Mouse (Mus musculus) testis, postnatal 10 days (tissue): ENCODE measurements around the gene Itpr2.

Experiments
- DNase-seq: peaks from one replicate; pipeline ENCODE4 v3.0.0; 2021; ENCODE audit warnings: low spot score

The Itpr2 gene

DNA sequence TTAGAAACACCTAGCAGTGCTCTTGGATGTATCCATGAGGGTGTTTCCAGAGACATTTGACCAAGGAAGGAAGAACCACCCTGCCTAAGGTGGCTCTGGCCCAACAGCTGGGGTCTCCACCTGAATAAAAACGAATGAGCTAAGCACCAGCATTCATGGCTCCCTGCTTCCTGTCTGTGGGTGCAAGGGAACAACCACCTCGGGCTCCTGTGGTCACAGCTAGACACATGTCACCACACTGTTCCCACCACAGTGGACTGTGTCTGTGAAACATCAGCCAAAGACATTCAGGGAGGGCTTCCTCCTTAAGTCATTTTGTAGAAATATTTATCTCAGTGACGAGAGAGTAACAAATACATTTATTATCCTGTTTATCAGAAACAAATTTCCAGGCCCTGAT is 196.0 kb downstream of the Itpr2 start:
- no peak for DNase-seq

DNA sequence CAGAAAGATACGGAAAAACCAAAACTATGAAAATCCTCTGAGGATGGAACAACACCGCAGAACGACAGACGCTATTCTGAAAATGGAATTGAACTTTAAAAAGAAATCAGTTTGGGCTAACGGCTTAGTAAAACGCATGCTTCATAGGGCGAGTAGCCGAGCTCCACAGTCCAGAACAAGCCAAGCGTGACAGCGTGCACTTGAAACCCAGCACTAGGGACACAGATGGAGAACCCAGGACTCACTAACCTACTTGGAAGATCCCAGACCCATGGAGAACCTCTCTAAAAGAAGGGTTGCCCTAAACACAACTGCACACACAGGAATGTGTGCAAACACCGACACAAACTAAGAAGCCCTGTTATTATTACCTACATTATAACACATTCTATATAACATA is 197.9 kb downstream of the Itpr2 start:
- no peak for DNase-seq

DNA sequence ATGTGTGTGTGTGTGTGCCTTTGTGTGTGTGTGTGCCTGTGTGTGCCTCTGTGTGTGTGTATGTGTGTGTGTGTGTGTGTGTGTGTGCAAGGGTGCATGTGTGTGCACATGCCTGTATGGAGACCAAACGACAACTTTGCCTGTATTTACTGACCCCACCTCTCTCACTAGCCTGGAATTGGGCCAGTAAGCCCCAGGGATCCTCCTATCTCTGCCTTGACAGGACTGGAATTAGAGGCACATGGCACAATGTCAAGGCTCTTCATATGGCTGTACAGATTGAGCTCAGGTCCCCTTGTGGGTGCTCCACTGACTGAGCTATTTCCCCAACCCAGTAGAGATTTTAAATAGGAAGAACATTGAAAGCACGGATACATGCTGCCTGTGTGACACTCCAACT is 198.7 kb downstream of the Itpr2 start:
- DNase-seq: no peak

DNA sequence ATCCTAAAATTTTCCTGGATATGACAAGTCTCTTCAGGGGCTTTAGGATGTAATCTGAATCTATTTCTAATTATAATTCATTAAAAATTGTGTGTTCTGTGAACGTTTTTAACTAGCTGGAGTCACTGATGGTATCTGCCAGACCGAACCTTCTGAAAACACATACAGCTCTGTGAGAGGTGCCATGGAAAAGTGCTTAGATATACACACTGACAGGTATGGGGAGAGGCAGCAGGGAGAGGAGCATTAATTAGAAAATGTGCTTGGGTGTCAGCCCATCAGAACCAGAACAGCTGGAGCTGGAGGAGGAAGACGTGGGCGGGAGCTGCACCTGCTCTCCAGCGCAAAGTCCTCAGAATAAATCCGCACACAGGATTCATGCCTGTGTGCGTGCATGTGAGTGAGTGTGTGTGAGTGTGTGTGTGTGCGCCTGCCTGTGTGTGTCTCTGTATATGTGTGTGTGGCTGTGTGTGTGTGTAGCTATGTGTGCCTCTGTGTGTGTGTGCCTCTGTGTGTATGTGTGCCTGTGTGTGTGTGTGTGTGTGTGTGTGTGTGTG is 199.4 kb downstream of the Itpr2 start:
- DNase-seq: no peak

GRCm38 (mm10) chr6:146302101-146302500 is 199.9 kb downstream of the Itpr2 start:
- DNase-seq: no peak

DNA sequence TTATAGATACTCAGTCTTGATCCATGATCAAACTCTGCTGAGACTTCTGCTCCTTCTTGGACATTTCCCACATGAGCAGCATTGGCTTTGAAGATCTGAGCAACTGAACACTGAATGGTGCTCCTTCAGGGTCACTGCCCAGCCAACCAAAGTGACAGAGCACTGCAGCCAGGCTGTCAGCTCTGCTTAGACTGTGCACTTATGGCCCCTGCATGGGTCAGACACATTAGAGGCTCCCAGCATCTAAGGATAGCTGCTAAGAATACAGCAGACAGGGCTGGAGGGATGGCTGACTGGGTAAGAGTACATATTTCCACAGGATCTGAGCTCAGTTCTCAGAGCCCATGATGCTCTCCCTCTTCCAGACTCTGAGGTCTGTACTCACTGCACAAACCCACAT is 201.1 kb downstream of the Itpr2 start:
- no peak for DNase-seq

- no peak for DNase-seq
These were observed 203.3 kb downstream of the Itpr2 start for GRCm38 (mm10) chr6:146298712-146299111.

- no peak for DNase-seq
These were observed 211.0 kb downstream of the Itpr2 start for GRCm38 (mm10) chr6:146291036-146291435.

DNA sequence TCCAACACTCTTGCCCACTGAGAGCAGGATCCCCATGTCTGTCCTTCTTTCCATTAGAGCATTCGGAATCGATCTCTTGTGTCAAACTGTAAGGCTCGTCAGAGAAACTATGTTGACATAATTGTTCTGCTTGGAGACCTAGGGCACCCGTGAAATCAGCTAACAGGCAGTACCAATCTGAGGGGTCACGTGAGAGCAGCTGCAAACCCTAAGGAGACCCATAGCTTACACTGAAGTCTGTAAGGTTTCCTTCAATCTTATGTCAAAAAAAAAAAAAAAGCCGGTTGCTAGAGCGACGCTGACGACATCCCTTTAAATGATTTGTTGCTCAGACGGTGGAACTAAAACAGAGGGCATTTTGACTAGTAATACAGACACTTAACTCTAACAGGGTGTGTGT is 212.2 kb downstream of the Itpr2 start:
- no peak for DNase-seq

GRCm38 (mm10) chr6:146288266-146288665 is 213.8 kb downstream of the Itpr2 start:
- peak; percentile 41 for DNase-seq

DNA sequence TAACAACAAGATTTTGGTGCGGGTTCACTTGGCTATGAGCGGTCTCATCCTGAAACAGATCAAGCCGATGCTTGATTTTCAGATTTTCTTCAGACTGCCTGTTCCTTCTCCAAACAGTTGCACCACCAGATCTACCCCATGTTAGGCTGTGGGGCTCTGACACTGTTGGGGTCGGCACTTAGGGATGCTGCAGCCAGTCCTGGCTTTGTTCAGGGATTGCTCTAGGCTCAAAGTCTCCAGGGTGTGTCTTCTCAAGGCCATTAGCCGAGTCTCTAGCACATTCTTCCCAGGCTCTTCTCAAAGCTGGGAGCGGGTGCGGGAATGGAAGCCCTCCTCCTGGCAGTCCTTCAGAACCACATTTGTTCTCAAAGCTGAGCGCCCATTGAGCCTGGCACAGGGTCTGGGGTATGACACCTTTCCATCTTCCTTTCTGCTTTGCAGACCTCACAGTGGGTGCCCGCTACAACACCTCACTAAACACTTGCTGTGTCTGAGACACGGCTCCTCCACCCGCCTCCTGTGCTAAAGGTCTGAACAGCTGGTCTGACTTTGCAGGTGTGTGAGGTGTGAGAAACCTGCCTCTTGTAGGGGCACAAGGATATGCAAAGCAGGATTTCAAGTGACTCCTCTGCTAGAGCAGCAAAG is 217.0 kb downstream of the Itpr2 start:
- DNase-seq: peak; percentile 38

DNA sequence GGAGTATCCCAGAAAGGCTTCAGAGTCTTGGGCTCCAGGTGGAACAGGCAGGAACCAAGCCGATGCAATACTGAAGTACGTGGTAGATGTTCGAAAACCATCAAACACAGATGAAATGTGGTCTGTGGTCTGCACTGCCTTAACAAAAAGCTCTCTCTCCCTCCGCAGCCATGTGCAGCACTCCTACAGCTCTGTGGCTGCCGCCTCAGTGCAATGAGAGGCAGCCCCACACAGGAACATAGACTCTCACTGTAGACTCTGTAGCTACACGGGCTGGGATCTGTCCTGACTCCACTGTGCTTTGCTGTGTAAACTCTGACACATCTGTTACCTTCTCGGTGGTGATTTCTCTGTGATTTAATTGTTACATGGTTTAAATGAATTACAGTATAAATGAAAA is 218.0 kb downstream of the Itpr2 start:
- peak; percentile 38 for DNase-seq

DNA sequence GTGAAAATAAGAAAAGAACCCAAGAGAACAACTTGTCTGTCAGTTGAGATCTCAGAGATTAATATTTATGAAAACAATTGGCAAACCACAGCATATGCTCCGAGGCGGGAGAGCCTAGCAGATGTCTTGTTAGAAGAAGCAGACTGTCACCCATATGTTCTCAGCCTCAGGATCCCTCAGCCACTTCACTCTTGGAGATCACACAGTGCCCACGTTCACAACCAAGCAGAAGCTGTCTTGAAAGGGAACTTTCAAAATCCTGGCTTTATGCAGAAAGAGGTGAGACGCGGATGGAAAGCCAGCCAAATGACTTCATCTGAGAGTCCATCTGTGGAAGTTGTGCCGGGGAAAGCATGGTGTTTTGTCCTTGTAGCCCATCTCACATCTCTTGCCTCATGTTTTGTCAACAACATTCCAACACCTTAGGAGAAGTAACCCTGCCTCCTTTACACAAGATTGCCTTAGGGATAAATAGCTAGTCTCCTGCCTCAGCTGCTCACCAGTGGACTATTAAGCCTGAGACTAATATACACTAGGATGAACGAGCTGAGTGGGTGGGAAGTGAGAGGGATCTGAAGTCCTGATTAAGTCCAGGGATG is 219.9 kb downstream of the Itpr2 start:
- DNase-seq: peak; percentile 23

GRCm38 (mm10) chr6:146281176-146281899 is 220.7 kb downstream of the Itpr2 start:
- DNase-seq: peak; percentile 79

GRCm38 (mm10) chr6:146273256-146273655 is 228.8 kb downstream of the Itpr2 start:
- peak; percentile 32 for DNase-seq

GRCm38 (mm10) chr6:146272253-146273036 is 229.6 kb downstream of the Itpr2 start:
- peak; percentile 74 for DNase-seq

GRCm38 (mm10) chr6:146270776-146271533 is 231.1 kb downstream of the Itpr2 start:
- peak; percentile 48 for DNase-seq

DNA sequence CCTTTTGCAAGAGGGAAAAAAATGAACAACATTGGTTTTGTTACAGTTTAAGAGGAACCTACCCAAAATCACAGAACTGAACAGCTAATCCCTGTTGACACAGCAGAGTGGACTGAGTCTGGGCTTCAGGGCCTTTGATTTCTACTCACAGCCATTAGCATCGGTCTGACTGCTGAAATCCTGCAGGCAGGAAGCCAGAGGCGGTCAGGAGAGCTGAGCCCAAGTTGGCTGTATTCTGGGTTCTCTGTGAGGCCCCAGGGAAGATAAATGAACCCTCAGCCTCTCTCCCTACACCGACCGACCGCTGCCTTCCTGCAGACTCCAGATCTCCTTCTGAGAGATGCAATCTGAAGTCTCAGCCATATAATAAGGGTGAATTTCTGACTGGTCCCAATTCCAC is 231.9 kb downstream of the Itpr2 start:
- DNase-seq: peak; percentile 42

GRCm38 (mm10) chr6:146269291-146269690 is 232.7 kb downstream of the Itpr2 start:
- DNase-seq: peak; percentile 20

GRCm38 (mm10) chr6:146260674-146261376 is 241.2 kb downstream of the Itpr2 start:
- peak; percentile 24 for DNase-seq

DNA sequence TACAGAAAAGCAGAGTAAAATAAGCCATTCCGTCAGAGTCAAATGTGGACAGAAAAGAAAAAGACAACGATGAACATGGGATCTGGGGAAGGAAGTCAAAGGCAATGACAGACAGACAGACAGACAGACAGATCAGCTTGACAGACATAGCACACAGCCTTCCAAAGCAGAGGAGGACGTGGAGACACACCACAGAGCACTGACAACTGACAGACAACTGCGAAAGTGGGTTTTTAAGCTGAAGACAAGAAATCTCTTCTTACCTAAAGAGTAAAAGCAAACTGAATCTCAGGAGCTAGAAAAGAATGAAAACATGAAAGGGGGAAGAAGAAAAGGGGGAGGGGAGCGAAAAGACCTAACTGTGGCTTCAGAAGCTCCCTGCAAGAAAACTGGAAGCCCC is 243.3 kb downstream of the Itpr2 start:
- DNase-seq: peak; percentile 8
